Mouse (Mus musculus): Measurements from ENCODE around the gene Pon2.

DNA sequence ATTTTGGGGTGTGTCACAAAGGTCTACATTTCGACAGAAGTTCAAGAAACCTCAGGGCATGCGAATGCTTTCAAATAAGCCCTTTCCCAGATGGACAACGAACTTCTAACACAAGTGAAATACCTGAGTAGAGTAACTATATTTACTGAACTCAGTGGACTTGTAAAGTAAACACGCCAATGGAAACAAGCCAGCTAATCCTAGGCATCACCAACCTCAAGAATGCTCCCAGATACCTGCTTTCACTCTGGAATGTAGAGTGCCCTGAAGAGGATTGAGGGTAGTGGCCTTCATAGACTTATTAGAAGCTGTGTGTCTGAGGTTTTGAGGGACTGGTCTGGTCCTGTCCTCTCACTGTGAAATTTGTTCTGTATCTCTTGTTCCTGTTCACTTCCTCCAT lies 60.7 kb downstream of the Pon2 start:
- TF ChIP-seq CTCF (IDR thresholded peaks at IDR 0.05; ENCODE audit: low read depth) (no peak), EP300 (IDR thresholded peaks at IDR 0.05; ENCODE audit: low read depth) (no peak)
